Comparison of ENCODE assay signal across 15 mouse cellular contexts in the genomic region with DNA sequence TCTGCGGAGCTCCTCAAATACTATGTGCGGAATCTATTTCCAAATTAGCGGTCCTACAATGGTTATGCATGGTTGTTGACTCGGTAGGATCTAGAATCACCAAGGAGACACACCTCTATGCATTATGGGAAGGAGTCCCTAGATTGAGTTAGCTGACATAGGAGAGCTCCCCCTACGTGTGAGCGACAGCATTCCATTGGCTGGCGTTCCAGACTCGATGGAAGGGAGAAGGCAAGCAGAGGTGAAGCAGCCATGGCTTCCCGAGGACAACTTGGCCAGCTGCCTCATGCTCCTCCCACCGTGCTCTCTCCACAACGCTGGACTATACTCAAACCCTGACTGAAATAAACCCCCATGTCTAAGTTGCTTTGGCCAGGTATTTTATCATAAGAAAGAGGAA.
"Had no signal": no experiment of that assay in that cellular context is flagged by ENCODE, and none has a peak within 500 bp of the region (broad histone marks: within the 10 kb centered on the region; RNA-seq: fewer than 3 reads in every experiment).

No protein-coding gene starts in this region.

- H3K4me3 ChIP-seq: left cerebral cortex, adult 2 months; limb, embryonic 12.5 days; limb, embryonic 15.5 days; megakaryocyte, embryonic 14.5 days; midbrain, embryonic 10.5 days had no signal

- DNase-seq: kidney, adult 2 months; kidney, postnatal 10 days; layer of hippocampus, postnatal 36 days; left cerebral cortex, postnatal 4 days; liver, postnatal 0 days; lung, embryonic 14.5 days; lung, postnatal 36 days; thymus, postnatal 4 days had no signal

- H3K36me3 ChIP-seq: limb, embryonic 12.5 days; limb, embryonic 15.5 days; midbrain, embryonic 10.5 days had no signal

- H3K9ac ChIP-seq: limb, embryonic 12.5 days; limb, embryonic 15.5 days; liver, embryonic 14.5 days; liver, postnatal 0 days; lung, embryonic 14.5 days had no signal

- H3K27ac ChIP-seq: left cerebral cortex, adult 2 months; limb, embryonic 12.5 days; limb, embryonic 15.5 days; liver, embryonic 14.5 days; midbrain, embryonic 10.5 days had no signal

- H3K4me2 ChIP-seq: limb, embryonic 12.5 days; limb, embryonic 15.5 days; liver, embryonic 11.5 days; lung, embryonic 14.5 days had no signal

- H3K27me3 ChIP-seq: limb, embryonic 15.5 days; megakaryocyte, embryonic 14.5 days had no signal

- H3K9me3 ChIP-seq: limb, embryonic 12.5 days; limb, embryonic 15.5 days; midbrain, embryonic 10.5 days had no signal

- H3K4me1 ChIP-seq: limb, embryonic 12.5 days; limb, embryonic 15.5 days; megakaryocyte, embryonic 14.5 days; midbrain, embryonic 10.5 days had no signal
